Mouse (Mus musculus): ENCODE data around the gene Mettl4.
A peak's percentile ranks its signal among the peaks of the same experiment; 100 is the strongest.

The Mettl4 gene

DNA sequence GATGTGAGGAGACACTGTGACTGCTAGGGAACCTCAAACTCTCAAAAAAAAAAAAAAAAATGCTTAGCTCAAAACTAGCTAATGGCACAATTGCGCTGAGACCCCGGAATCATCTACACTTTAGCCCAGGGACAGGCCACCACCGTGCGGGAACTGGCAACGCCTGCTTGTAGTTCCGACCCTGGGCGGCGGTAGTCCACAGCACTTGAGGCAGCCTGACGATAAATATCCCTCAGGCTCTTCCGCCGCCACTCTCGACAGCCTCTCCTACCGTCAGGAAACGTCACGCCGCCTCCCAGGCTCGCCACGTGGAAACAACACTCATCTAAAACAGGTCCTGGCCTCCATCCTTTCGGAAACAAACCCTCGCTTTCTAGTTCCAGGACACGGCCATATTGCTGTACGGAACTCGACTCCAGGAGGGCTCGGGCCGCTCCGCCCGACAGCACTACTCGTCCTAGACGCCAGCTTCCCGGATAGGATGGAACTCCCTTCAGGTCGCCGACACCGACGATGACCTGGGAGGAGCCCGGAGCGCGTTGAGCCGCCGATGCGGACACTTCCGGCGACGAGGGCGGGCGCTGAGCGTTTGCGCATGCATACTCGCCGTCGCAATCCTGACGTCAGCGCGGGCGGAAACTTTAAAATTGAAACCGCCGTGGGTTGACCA lies at the start of gene Mettl4:
Gene Mettl4 (minus strand): TSS at position 554 of the 670 bp plus-strand sequence.
- DNase-seq (ENCODE audit: low spot score): peak; percentile 92

DNA sequence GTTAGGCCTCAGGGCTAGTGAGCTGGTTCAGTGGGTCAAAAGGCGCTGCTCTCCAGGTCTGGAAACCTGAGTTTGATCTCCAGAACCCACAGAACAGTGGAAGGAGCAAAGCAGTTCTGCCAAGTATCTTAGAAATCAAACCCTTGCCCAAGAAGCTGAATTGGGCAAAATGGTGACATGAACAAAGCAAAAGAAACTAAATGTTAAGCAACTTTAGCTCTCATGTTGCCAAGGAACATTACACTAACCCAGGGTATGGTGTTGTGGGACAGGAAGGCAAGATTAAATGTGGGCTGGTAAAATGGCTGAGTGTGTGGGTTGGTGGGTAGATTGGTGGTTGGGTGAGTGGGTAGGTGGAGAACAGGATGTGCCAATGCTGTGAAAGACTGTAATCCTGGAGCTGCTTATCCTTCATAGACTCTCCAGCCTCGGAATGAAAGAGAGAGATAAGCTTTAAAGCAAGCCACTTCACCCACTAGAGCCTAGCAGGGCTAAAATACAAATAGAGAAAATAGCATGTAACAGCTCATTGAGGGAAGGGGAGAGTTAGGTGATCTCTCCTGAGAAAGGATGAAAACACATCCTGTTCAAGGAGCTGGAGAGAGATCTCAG lies 29.2 kb upstream of the Mettl4 start:
- no peak for DNase-seq (ENCODE audit: low spot score)

DNA sequence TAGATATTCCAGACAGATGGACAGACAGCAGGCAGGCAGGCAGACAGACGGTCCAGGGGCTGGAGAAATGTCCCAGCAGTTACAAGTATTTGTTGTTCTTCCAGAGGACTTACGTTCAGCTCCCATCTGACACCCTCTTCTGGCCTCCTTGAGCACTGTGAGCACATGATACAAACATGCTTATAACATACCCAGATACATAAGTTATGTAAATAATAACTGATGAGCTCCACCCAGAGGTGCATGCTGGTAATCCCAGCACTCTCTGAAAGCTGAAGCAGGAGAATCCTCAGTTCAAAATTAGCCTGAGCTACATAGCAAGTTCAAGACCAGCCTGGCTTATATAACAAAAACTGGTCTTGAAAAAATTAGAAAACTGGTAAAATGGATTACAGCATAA lies 18.7 kb upstream of the Mettl4 start:
- DNase-seq (ENCODE audit: low spot score): no peak

DNA sequence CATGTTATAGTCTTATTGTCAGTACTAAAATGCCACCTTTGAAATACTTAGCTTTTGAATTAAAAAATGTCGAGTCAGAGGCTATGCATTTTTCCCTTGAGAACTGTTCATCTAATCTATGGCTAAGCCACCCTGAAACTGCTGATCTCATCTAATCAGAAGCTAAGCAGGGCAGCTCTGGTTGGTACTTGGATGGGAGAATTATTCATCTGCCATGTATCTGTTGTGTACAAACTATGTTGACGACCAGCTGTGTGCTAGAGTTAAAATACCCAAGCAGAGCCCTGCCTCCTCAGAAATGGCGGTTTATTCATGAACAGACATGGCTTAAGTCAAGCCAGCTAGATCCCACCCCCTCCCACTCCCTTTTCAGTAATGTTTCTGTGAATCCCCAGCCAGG lies 14.9 kb upstream of the Mettl4 start:
- DNase-seq (ENCODE audit: low spot score): no peak

DNA sequence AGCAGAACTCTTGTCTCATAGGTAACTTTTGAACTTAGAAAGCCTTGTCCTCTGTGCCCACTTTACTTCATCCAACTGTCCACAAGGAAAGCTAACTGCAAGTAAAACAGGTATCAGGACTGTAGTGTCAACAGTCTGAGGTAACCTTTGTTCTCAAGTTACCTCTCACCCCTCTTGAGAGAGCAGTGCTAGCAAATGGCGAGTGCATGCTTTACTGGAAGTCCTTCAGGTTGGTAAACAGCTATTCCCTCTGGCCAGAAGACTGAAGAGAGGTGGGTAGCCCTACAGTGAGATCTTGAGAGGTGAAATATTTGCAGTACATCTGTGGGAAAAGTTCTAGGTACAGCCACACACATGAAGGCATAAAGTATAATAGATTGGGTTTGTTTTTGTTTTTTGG lies 14.2 kb upstream of the Mettl4 start:
- no peak for DNase-seq (ENCODE audit: low spot score)

DNA sequence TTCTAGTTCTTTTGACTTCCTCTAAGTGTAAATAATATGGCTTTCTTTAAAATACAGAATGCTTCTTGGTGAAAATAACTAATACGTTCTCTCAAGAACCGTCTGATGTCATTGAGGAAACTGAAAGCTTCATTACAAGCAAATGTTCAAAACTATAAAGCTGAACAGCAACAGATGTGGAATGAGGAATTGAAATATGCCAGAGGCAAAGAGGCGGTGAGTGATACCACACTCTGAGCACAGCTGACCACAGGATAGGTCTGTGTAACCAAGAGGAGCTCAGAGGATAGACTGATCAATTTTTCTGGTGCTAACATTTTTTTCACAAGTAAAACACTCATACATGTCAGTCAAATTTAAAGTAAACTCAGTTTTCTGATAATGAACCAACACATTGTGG lies 12.6 kb upstream of the Mettl4 start:
- no peak for DNase-seq (ENCODE audit: low spot score)

DNA sequence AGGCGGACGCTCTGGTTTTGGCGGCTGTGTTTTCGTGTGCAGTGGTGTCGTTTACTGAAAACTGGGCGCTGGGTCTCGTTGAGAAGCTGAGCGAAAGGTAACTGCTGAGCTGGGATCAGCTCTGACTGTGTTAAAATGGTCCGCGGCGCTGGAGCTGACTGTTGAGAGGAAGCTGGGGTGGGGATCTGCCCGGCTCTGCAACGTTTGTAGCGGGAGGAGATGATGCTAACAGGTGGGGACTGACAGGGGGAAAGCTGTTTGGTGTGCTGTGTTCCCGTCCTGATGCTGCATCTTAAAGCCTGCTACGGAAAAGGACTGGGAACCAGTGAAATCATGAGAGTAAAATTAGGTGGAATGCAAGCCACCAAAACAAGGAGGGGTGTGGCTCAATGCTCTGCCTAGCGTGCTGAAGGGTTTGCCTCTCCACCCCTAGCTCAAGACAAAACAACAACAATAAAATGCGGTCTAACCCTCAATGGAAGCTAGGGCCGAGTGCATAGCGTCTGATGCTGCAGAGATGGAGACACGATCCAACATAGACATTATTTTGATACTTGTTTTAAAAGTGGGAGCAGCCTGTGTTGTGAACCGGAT lies 414 bp upstream of the Mettl4 start:
- DNase-seq (ENCODE audit: low spot score): no peak

DNA sequence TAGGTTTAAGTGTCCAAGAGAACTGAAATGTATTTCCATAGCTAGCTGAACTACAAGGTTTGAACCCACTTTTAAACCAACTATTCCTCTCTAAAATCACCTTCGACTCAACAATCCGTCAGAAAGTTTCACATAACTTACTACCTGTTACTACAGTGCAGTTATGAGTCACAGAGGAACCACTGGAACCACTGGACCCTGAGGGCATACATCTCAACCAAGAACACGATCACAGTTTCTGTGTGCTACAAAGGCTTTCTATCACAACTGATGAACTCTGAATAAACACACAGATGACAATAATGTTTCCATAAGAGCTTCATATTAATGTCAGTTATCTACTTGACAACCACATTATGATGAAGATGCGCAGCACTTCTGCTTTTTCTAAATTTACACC lies 11.6 kb downstream of the Mettl4 start:
- no peak for DNase-seq (ENCODE audit: low spot score)

DNA sequence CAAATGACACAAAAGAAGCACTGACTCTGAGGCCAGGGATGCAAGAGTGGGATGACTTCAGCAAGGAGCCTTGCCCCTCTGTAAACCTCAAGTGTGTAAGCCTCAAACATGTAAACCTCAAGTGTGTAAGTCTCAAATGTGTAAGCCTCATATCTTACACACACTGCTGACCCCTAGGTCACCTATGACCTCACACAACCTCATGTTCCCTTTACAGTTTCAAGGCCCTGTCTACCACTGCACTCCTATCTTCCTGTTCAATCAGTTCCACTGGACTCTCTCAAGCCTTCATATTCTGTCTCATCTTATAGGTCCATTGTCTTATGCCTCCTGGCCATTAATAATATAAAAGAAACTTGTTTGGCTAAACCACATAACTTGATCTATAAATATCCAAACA lies 13.9 kb downstream of the Mettl4 start:
- no peak for DNase-seq (ENCODE audit: low spot score)

DNA sequence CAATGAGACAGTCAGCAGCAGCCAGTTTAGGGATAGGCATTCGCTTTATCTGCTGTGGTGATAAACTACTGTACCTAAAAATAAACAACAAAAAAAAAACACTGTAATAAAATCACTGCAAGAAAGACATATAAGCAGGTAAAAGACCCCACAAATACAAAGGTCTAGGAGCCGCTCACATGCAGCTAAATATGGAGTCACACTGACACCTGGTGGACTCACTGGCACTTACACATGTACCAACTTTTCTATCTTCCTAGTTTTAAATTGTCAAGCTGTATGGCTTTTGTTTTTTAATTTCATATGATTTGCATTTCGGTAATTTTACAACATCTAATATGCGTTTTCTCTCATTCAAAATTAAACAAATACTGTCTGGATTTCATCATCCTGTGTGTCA lies 14.4 kb downstream of the Mettl4 start:
- DNase-seq (ENCODE audit: low spot score): no peak

DNA sequence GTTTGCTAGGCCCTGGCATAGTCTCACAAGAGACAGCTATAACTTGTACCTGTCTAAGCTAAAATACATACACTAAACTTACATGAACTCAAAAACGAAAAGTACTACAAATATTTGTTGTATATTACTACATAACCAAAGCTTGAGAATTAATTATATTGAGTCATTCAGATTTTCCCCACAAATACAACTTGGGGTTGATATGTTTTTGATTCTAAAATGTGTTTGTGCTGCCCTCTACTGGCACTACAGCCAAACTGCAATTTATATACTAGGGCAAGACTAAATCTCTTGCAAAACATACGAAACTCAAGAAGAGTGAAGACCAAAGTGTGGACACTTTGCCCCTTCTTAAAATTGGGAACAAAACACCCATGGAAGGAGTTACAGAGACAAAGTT lies 19.4 kb downstream of the Mettl4 start:
- DNase-seq (ENCODE audit: low spot score): peak; percentile 19

DNA sequence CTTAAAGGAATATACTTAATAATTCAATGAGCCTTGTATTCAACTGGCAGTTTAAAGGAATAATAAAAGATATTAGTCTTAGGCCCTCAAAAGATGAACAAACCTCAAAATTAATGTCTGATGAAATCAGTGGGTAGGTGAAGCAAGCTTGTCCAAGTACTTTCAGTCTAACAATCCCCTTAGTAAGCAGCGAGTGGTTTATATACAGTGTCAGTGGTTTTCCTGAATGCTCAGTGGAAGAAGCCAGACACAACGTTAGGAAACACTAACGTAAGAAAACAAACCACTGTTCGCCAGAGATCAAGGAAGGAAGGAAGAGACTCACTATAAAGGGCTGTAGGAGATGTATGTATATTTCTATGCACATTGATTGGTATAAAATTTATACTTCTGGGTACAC lies 23.1 kb downstream of the Mettl4 start:
- no peak for DNase-seq (ENCODE audit: low spot score)

DNA sequence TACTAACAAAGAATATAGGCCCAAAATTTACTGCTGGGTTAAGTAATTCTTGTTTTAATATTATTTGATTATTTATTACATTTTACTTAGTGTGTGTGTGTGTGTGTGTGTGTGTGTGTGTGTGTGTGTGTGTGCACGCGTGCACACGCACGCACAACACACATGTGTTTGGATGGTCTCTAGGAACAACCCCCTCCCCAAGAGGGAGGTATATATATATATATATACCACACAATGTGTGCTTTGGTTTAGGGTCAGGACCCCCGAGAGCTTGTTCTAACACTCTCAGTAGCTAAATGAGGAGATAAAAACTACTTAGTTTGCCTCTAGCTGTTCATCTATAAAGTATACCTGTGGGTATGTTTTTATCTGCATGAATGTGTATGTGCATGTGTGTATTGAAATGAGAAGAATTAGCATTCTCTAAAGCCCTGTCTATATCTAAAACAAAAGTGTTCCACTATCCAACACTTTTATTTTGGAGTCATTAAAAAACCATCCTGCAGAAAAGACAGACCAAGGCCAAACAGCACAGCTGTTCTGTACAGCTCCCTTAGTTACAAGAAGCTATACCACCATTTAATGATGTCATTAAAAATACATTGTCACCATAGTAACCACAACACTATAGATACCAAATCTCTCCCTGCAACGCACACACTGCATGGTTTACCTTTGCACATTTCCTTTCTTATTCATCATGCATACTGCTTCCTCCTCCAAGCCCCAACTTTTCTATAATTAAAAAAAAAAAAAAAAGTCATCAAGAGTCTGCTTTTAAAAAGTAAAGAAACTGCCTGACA lies 76.1 kb downstream of the Mettl4 start:
- no peak for DNase-seq (ENCODE audit: low spot score)

Measured in left cerebral cortex, adult 11 months (tissue).